Mouse (Mus musculus) T-cell, adult 66 days (primary cell): ENCODE data around the gene Apod. TPM values are rescaled to one million over a fixed set of nuclear protein-coding genes. Genes with fewer than 3 reads are reported as not detected.

Experiments used
- total RNA-seq, 2 experiments: library from RNA; stranded (reverse); gene quantifications; 3 replicates in 1 of 2; 4 replicates in 1 of 2; pipeline ENCODE4 v1.2.4; 2023

Apod gene
- total RNA-seq: not detected

DNA sequence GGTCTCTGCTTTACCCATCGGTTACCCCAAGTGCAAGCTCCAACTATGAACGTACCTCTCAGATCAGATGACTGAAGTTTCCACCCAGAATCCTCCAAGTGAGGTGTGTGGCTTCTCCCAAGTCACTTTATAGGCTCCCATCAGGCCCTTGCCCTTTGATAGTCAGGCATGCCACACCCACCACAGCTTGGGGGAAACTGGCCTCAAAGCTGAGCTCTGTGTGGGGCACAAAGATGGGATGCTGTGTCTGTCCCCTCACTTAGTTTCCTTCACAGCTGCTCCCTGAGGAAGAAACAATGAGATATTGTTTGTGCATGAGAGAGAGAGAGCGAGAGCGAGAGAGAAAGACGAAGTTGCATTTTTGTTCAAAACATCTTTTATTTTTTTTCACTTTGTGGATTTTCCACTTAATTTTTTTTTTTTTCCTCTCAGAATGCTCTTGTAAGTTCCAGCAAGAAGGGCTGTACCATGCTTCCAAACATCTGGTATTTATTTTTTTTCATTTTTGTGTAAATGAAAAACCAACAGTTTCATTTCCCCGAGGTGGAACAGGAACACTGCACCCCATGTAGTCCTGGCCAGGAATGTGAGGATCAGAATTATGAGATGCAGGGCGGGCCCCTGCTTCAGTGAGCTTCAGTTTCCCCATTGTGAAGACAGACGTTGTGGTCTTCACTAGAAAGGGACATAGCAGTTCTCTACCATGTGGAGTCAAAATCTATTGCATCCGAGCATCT, at the start of gene Apod:
Gene Apod (minus strand): TSS at position 312 of the 737 bp plus-strand sequence.

GRCm38 (mm10) chr16:31274674-31275460, 39.7 kb downstream of the Apod start, which contains the start of gene Ppp1r2:
Gene Ppp1r2 (minus strand): TSS chr16:31275277.

Other genes with a start within 250 kb of the Apod start
- gene Xxylt1, start 233.4 kb downstream of the Apod start, total RNA-seq: 10 to 100 TPM; 14.8 to 18.2 TPM
- 10 to 100 TPM; 51.6 to 54.7 TPM for gene Acap2, start 113.6 kb downstream of the Apod start, total RNA-seq
- gene Ppp1r2, start 39.5 kb downstream of the Apod start, total RNA-seq: 10 to 100 TPM; 34.1 to 37.0 TPM
- 10 to 100 TPM; 48.7 to 49.3 TPM for gene Bdh1, start 107.5 kb upstream of the Apod start, total RNA-seq